Mouse (Mus musculus): ENCODE results near the gene Gm28038.

Gm28038 gene

GRCm38 (mm10) chr2:30286192-30287026 lies 5.6 kb downstream of the Gm28038 start, which contains the start of the genes Dolk and Nup188:
Gene Dolk (minus strand): TSS chr2:30286334.
Gene Nup188 (plus strand): TSS chr2:30286397.
- DNase-seq (ENCODE audit: low spot score) = peak; percentile 98

DNA sequence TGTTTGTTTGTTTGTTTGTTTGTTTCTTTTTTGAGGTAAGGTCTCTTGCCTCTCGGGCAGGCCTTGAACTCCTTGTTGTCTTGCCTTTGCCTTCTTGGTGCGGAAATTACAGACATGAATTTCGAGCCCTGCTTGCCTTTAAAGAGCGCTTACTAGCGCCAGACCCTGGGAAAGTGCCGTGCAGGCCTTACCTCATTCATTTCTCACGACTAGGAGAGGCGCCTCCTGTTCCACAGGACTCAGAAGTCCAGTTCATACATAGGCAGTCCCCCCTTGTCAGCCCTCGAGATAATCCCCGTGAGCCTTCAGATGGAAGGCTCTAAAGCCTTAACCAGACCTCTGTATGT lies 6.2 kb downstream of the Gm28038 start:
- no peak for DNase-seq (ENCODE audit: low spot score)

GRCm38 (mm10) chr2:30299525-30299924 lies 18.7 kb downstream of the Gm28038 start:
- DNase-seq (ENCODE audit: low spot score) = no peak

DNA sequence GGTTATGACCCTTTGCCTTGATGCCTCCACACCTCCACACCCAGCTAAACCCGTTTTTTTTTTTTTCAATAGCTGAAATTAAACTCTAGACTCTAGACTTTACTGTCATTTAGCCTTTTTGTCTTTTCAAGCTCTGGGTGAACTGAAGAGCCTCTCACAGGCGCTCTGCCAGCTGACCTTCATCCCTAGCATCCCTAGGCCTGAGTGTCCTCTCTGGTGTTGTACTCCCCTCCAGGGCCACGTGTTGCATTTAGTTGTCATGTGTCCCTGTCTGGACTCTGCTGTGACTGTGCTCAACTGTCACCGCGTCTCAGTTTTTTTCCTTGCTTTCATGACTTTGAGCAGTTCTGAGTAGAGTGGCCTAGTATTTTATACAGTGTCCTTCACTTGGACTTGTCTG lies 19.1 kb downstream of the Gm28038 start:
- no peak for DNase-seq (ENCODE audit: low spot score)

DNA sequence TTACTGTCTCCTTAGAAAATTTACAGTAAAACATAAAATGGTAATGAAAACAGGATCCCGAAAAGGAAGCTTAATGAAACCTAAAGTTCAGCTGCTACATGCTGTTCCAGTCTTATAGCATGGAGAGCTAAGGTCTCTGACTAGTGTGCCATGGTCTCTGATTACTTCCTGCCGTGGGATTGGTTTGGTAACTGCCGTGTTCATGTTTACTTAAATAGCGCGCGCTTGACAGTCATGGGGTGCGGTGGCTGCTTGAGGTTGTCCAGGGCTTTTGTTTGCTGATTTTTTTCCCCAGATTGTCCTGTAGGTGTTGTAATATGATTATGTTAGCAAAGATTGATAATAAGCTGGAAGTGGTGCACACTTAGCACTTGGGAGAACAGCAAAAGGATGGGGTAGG lies 25.2 kb downstream of the Gm28038 start:
- no peak for DNase-seq (ENCODE audit: low spot score)

DNA sequence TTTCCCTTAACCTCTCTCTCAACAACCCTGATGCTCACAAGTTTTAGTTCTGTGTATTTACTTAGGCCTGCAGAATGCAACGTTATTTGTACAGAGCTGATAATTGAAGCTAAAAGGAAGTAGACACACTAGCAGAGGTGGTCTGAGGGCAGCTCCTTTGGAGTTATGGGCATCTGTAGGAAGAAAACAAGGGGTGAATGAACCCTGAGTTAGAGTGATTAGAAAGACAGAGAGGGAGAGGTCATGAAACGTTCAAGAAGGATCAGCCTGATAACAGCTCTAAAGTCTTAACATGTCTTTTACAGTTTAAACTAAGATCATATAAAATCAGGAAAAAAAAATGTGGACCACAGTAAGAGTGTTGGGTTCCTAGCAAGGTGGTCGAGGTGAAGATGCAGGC lies 28.5 kb downstream of the Gm28038 start:
- no peak for DNase-seq (ENCODE audit: low spot score)

DNA sequence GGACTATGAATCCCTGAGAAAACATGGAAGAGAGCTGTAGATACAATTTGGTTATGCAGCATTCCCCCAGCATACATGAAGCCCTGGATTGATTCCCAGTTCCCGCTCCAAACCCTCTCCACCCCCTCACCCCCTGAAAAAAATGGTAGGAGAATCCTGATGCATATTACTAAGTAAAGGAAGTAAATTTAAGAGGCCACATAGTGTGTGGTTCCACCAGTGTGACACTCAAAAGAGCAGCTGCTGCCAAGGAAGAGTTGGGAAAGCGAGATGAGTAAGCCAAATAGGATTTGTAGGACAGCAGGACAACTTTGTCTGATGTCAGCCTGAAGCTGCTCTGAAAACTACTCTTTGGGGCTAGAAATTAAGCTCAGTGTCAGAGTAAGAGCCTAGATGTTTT lies 30.6 kb downstream of the Gm28038 start:
- no peak for DNase-seq (ENCODE audit: low spot score)

GRCm38 (mm10) chr2:30316136-30316535 lies 35.3 kb downstream of the Gm28038 start:
- DNase-seq (ENCODE audit: low spot score) = no peak

DNA sequence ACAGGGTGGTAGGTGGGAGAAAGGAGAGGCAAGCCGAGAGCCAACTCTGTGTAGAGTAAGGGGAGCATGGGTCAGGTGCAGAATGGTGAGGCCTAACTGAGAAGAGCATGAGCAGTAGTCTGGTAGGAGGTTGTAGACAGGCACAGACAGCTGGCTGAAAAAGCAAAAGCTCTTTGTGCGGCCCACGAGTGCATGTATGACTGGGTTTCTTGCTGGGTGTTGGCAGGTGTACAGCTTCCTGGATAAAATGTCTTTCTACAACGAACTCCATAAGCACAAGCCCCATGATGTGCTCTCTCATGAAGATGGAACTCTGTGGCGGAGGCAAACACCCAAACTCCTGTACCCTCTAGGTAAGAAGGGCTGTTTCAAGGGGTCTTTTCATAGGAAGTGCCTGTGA lies 36.1 kb downstream of the Gm28038 start:
- no peak for DNase-seq (ENCODE audit: low spot score)

- no peak for DNase-seq (ENCODE audit: low spot score)
These were observed 38.4 kb downstream of the Gm28038 start for GRCm38 (mm10) chr2:30319260-30319659.

- no peak for DNase-seq (ENCODE audit: low spot score)
These were observed 42.3 kb downstream of the Gm28038 start for GRCm38 (mm10) chr2:30323111-30323510.

- no peak for DNase-seq (ENCODE audit: low spot score)
These were observed 44.5 kb downstream of the Gm28038 start for GRCm38 (mm10) chr2:30325296-30325695.

GRCm38 (mm10) chr2:30327276-30327675 lies 46.4 kb downstream of the Gm28038 start:
- DNase-seq (ENCODE audit: low spot score) = no peak

- DNase-seq (ENCODE audit: low spot score) = no peak
These were observed 47.9 kb downstream of the Gm28038 start for GRCm38 (mm10) chr2:30328791-30329190.

DNA sequence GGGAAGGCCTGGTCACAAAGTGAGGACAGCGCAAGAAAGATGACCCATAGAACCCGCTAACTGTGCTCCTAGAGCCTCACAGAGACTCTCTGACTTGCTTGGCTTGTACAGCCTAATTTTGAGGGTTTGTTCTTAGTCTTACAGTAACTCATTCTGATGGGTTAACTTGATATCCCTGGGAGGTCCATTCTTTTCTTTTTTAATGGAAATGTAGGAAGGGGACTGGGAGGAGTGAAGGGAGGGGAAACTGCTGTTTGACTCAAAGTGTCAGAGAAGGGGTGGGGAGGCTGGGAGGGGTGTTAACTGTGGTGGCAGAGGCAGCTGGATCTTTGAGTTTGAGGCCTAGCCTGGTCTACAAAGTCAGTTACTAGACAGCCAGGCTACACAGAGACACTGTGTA lies 54.5 kb downstream of the Gm28038 start:
- no peak for DNase-seq (ENCODE audit: low spot score)

DNA sequence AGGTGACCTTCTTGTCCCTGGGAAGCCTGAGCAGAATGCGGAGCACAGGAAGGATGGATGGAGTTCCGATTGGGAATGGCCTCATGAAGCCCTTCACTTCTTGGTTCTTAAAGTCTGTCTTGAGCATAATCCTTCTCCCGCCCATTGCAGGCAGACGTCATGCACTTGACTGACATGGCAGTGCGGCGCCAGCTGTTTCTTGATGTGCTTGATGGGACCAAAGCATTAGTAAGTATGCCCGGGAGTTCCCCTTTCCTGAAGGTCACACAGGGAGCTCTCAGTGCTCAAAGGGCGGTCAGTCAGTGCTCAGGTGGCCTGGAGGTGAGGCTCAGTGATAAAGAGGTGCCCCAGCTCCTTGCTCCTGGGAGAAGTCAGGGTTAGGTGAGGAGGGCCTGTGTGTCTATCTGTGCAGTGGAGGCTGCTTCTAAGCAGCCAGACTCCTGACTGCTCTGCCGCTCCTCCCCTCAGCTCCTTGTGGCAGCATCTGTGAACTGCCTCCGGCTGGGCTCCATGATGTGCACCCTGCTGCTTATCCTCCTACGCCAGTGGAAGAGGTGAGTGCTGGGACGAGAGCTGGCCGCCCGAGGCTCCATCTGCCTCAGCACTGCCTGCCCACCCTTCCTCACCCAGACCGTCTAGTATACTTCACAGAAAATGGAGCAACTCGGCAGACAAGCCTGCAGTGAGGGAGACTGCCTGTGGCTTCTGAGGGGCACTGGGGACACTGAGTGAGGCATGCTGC lies 55.5 kb downstream of the Gm28038 start:
- no peak for DNase-seq (ENCODE audit: low spot score)

DNA sequence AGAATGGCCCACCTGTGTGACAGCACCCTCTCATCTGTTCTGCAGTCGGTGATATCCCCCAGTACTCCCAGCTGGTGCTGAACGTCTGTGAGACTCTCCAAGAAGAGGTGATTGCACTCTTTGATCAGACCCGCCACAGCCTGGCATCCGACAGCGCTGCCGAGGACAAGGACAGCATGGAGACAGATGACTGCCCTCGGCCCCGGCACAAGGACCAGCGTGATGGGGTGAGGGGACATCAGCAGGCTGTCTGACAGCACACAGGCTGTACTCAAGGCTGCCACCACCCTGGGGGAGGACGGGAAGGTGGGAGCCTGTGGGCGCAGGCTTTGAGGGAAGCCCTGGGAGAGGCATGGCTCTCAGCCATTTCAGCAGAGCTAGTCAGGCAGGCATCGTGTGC lies 56.3 kb downstream of the Gm28038 start:
- no peak for DNase-seq (ENCODE audit: low spot score)

GRCm38 (mm10) chr2:30342061-30342460 lies 61.2 kb downstream of the Gm28038 start:
- no peak for DNase-seq (ENCODE audit: low spot score)

GRCm38 (mm10) chr2:30342544-30342943 lies 61.7 kb downstream of the Gm28038 start:
- no peak for DNase-seq (ENCODE audit: low spot score)

GRCm38 (mm10) chr2:30343601-30344137 lies 62.8 kb downstream of the Gm28038 start:
- no peak for DNase-seq (ENCODE audit: low spot score)

DNA sequence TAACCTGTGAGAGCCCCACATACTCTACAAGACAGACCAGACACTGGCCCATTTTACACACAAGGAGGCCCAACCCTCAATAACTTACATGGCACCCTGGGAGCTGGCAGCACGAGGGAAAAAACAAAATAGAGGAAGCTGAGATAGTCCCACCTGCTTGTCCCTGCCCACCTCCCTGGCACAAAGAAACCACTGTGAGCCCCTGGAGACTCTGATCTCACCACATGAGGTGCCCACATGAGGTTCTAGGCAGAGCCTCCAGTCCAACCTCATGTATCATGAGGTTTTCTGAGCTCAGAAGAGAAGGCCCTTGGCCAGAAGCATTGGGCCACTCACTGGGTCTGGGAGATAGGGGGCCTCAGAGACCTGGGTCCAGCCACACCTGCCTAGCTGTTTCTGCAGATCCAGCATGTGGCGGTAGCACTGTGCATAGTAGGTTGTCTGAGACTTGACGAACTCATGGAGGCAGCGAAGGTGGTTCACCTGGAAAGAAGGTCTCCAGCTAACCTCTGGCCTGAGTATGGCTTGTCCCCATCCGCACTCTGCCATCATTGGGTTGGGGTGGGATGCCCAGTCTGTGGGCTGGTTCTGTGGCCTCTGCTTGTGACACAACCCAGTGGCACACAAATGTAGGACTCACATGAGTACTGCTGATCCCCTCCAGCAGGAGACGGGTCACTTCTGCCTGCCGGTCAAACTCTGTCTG lies 65.3 kb downstream of the Gm28038 start:
- DNase-seq (ENCODE audit: low spot score) = no peak

DNA sequence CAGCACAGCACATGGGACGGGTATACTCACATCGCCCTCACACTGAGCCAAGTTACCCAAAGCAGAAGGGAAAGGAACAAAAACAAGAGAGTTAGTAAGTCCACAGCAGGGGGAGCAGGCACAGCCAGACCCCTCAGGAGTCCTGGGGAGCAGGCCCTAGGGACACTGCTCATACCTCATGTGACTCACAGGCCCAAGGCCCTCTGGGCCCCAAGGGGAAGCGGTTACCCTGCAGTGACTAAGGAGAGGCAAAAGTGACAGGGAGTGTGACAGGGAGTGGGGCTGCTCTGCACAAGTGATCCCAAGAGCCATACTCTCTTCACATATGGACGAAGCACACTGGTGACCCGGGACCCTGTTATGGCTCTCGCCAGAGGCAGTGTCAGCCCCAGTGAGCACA lies 68.4 kb downstream of the Gm28038 start:
- no peak for DNase-seq (ENCODE audit: low spot score)

All from testis, postnatal 14 days (tissue).